ENCODE assay signal across 8 mouse cellular contexts in genomic region chr2:38691542-38691941, GRCm38 (mm10). TPM values are rescaled to one million over a fixed set of nuclear protein-coding genes. Genes with fewer than 3 reads are reported as not detected.
DNase-seq lines count a peak whose midpoint lies in the region; ATAC-seq and TF ChIP-seq lines count a peak whose summit lies in the region.

No protein-coding gene starts in this region.

- peaks cover 16% of the 10 kb centered on the region for H3K27me3 ChIP-seq in forebrain, postnatal 0 days (ENCODE audit: insufficient read depth, low read length)
- peaks cover 77% of the 10 kb centered on the region for H3K27me3 ChIP-seq in forebrain, embryonic 13.5 days
- H3K27me3 ChIP-seq in cerebellum, adult 2 months (ENCODE audit: control insufficient read depth, insufficient read depth, low read length): no peaks in the 10 kb centered on the region

- WGBS in forebrain, postnatal 0 days: 28% methylated on average over 8 of the region's 8 CpGs
- WGBS in forebrain, embryonic 13.5 days: 17% methylated on average over 8 of the region's 8 CpGs
- WGBS in cerebellum, adult 2 months: 29% methylated on average over 8 of the region's 8 CpGs
- 39% methylated on average over 8 of the region's 8 CpGs for WGBS in olfactory bulb, adult 2 months

- ATAC-seq in forebrain, postnatal 0 days: no peak
- ATAC-seq in forebrain, embryonic 13.5 days: no peak

- H3K4me1 ChIP-seq in forebrain, postnatal 0 days (ENCODE audit: insufficient read depth): 0 out of 2 replicates have a peak, but pooled peaks cover 5% of the 10 kb centered on the region
- peaks cover 18% of the 10 kb centered on the region for H3K4me1 ChIP-seq in forebrain, embryonic 13.5 days
- no peaks in the 10 kb centered on the region for H3K4me1 ChIP-seq in cerebellum, adult 2 months (ENCODE audit: control insufficient read depth, insufficient read depth, low read length)
- H3K4me1 ChIP-seq in olfactory bulb, adult 2 months (ENCODE audit: control insufficient read depth, insufficient read depth, low read length): peaks cover 16% of the 10 kb centered on the region

- H3K4me3 ChIP-seq in forebrain, postnatal 0 days (ENCODE audit: low read depth, low read length): no peak overlapping the region
- no peak overlapping the region for H3K4me3 ChIP-seq in forebrain, embryonic 13.5 days
- no peak overlapping the region for H3K4me3 ChIP-seq in cerebellum, adult 2 months (replicated peaks; ENCODE audit: insufficient read depth, low read depth, low read length)
- H3K4me3 ChIP-seq in olfactory bulb, adult 2 months (ENCODE audit: insufficient read depth, low read depth, low read length): no peak overlapping the region

- peak; percentile 61 for TF ChIP-seq CTCF in forebrain, postnatal 0 days (IDR thresholded peaks at IDR 0.05; ENCODE audit: low read depth)
- peak; percentile 71 for TF ChIP-seq CTCF in cerebellum, adult 2 months (IDR thresholded peaks at IDR 0.05; ENCODE audit: borderline replicate concordance, insufficient read depth, low read depth, low read length)
- TF ChIP-seq CTCF in olfactory bulb, adult 2 months (IDR thresholded peaks at IDR 0.05; ENCODE audit: insufficient read depth, low read depth, low read length): peak; percentile 27; the same call in 1 of the 2 replicates

- no peak overlapping the region for H3K9ac ChIP-seq in forebrain, postnatal 0 days
- no peak overlapping the region for H3K9ac ChIP-seq in forebrain, embryonic 13.5 days

- no peak overlapping the region for H3K27ac ChIP-seq in forebrain, postnatal 0 days (ENCODE audit: low read depth, low read length)
- no peak overlapping the region for H3K27ac ChIP-seq in forebrain, embryonic 13.5 days
- no peak overlapping the region for H3K27ac ChIP-seq in cerebellum, adult 2 months (ENCODE audit: insufficient read depth, low read length)
- no peak overlapping the region for H3K27ac ChIP-seq in olfactory bulb, adult 2 months (ENCODE audit: insufficient read depth, low read depth, low read length)

- DNase-seq in forebrain, postnatal 0 days: no peak
- DNase-seq in right cerebral cortex, adult 18-20 months: peak; percentile 16
- DNase-seq in right cerebral cortex, postnatal 10 days (ENCODE audit: low spot score in 2 of 2): no peak
- peak; percentile 29 to 47 for DNase-seq in cerebellum, adult 2 months
- peak; percentile 46 for DNase-seq in kidney, adult 9 months
- no peak for DNase-seq in gastrocnemius, postnatal 25 days

- H3K36me3 ChIP-seq in forebrain, postnatal 0 days (ENCODE audit: insufficient read depth): no peaks in the 10 kb centered on the region
- H3K36me3 ChIP-seq in forebrain, embryonic 13.5 days (ENCODE audit: poor library complexity, severe bottlenecking): no peaks in the 10 kb centered on the region

- no peaks in the 10 kb centered on the region for H3K9me3 ChIP-seq in forebrain, postnatal 0 days (ENCODE audit: low read length)
- no peaks in the 10 kb centered on the region for H3K9me3 ChIP-seq in forebrain, embryonic 13.5 days (replicated peaks)

- TF ChIP-seq POLR2A in cerebellum, adult 2 months (IDR thresholded peaks at IDR 0.05; ENCODE audit: borderline replicate concordance, insufficient read depth, low read length): no peak
- no peak for TF ChIP-seq POLR2A in olfactory bulb, adult 2 months (IDR thresholded peaks at IDR 0.05; ENCODE audit: insufficient read depth, low read depth, low read length)

- no peak overlapping the region for H3K4me2 ChIP-seq in forebrain, postnatal 0 days (ENCODE audit: low read depth)
- no peak overlapping the region for H3K4me2 ChIP-seq in forebrain, embryonic 13.5 days

RNA-seq across cellular contexts. Expression of gene Nr5a1, which starts 22.8 kb away (rescaled TPM):
- total RNA-seq in forebrain, postnatal 0 days (2014; rRNA removed): 0.23 and 1.3 TPM in 2 replicates
- 0.45 TPM in 1 of 2 replicates, not detected in the other for polyA plus RNA-seq in forebrain, postnatal 0 days (2015; fragmentation: Nextera tagmentation; extraction: Ambion mirVana)
- polyA plus RNA-seq in forebrain, embryonic 13.5 days (2015; fragmentation: Nextera tagmentation; extraction: Ambion mirVana): 1.4 and 2.4 TPM in 2 replicates
- polyA plus RNA-seq in cerebellum, adult 2 months (2012; rRNA removed): 0.05 TPM in 1 of 2 replicates, not detected in the other
- not detected in 2 replicates for polyA plus RNA-seq in olfactory bulb, adult 2 months (2012; ENCODE audit: insufficient read depth, insufficient read length, low replicate concordance, missing spikeins)
- not detected for total RNA-seq in gastrocnemius, postnatal 25 days (2021)

RNA-seq across cellular contexts. Expression of gene Psmb7, which starts 47.7 kb away (rescaled TPM):
- 276 and 348 TPM in 2 replicates for total RNA-seq in forebrain, postnatal 0 days (2014; rRNA removed)
- polyA plus RNA-seq in forebrain, postnatal 0 days (2015; fragmentation: Nextera tagmentation; extraction: Ambion mirVana): 292 and 342 TPM in 2 replicates
- polyA plus RNA-seq in forebrain, embryonic 13.5 days (2015; fragmentation: Nextera tagmentation; extraction: Ambion mirVana): 348 and 354 TPM in 2 replicates
- 294 and 310 TPM in 2 replicates for polyA plus RNA-seq in cerebellum, adult 2 months (2012; rRNA removed)
- polyA plus RNA-seq in olfactory bulb, adult 2 months (2012; ENCODE audit: insufficient read depth, insufficient read length, low replicate concordance, missing spikeins): not detected in 2 replicates
- 100 to 1,000 TPM; 281 to 289 TPM for total RNA-seq in gastrocnemius, postnatal 25 days (2021)

Comparison
In these comparisons a context has a peak if more than half of its experiments do, and no peak if none do; other contexts are left out.
1. DNase-seq: peak in right cerebral cortex, adult 18-20 months (single experiment), cerebellum, adult 2 months (2 of 2) and kidney, adult 9 months (single experiment); none in forebrain, postnatal 0 days (single experiment), right cerebral cortex, postnatal 10 days (0 of 2) and gastrocnemius, postnatal 25 days (single experiment).
2. Peak in every context shown above with its lines, with median percentiles within 50 percentile points of each other: CTCF ChIP-seq.